Mouse (Mus musculus) heart, embryonic 15.5 days (tissue): Measurements from ENCODE around the gene Hfe. TPM values are rescaled to one million over a fixed set of nuclear protein-coding genes. Genes with fewer than 3 reads are reported as not detected.
"Not testable (repeated sequence)": the region's sequence is repeated elsewhere in the genome, so short reads cannot be mapped to it uniquely, and the experiment has no call there.

Source experiments
- ATAC-seq: fragments of 200-750 bp; cut with Nextera tagmentation; replicated peaks from 2 replicates; pipeline ENCODE4 v1.8.0; 2017; ENCODE audit warnings: low read depth, moderate TSS enrichment; ENCODE audit not compliant: insufficient number of reproducible peaks, insufficient read depth, low FRiP score
- H3K27ac ChIP-seq: fragments of 300-500 bp; sonication (generic); 2 replicates; pipeline ENCODE4 v1.5.1; 2015; ENCODE audit warnings: mild to moderate bottlenecking, inconsistent platforms
- H3K27me3 ChIP-seq: fragments of 300-500 bp; sonication (generic); 2 replicates; pipeline ENCODE4 v1.6.1; 2015; ENCODE audit warnings: inconsistent platforms
- H3K36me3 ChIP-seq: fragments of 300-500 bp; sonication (generic); 2 replicates; pipeline ENCODE4 v1.6.1; 2015; ENCODE audit warnings: mild to moderate bottlenecking, inconsistent platforms
- H3K4me1 ChIP-seq: fragments of 300-500 bp; sonication (generic); replicated peaks from 2 replicates; pipeline ENCODE4 v1.6.1; 2015; ENCODE audit warnings: inconsistent platforms
- H3K4me2 ChIP-seq: fragments of 300-500 bp; sonication (generic); 2 replicates; pipeline ENCODE4 v1.6.1; 2015; ENCODE audit warnings: inconsistent platforms, mild to moderate bottlenecking, moderate library complexity
- H3K4me3 ChIP-seq: fragments of 300-500 bp; sonication (generic); 2 replicates; pipeline ENCODE4 v1.5.1; 2015; ENCODE audit warnings: mild to moderate bottlenecking, inconsistent platforms
- H3K9ac ChIP-seq: fragments of 300-500 bp; sonication (generic); 2 replicates; pipeline ENCODE4 v1.6.1; 2015; ENCODE audit warnings: mild to moderate bottlenecking, inconsistent platforms
- H3K9me3 ChIP-seq: fragments of 300-500 bp; sonication (generic); replicated peaks from 2 replicates; pipeline ENCODE4 v1.6.1; 2016; ENCODE audit warnings: inconsistent platforms
- WGBS: fragments of 180-500 bp; shearing (Covaris S2); methylation state at CpG from one replicate; pipeline ENCODE4 v1.1.7; 2015; ENCODE audit warnings: mixed read lengths; 5-methylcytosine and 5-hydroxymethylcytosine counted together
- polyA plus RNA-seq: library from polyadenylated mRNA; unstranded; fragments of >200 nt; fragmentation: Nextera tagmentation; extraction: Ambion mirVana; gene quantifications from 2 replicates; pipeline ENCODE4 v1.2.1, GENCODE M21; 2015

The Hfe gene
- polyA plus RNA-seq, 1 experiment from 2014 or later, result 10.3 TPM

- Histone ChIP-seq H3K27me3 (no peaks in the 10 kb centered on the region), H3K36me3 (no peaks in the 10 kb centered on the region), H3K4me1 (peaks cover 6% of the 10 kb centered on the region), H3K9ac (no peak overlapping the region), H3K9me3 (no peaks in the 10 kb centered on the region), H3K4me2 (no peak overlapping the region), H3K27ac (no peak overlapping the region), H3K4me3 (no peak overlapping the region)
- 92% methylated on average over 5 of the region's 5 CpGs for WGBS
- no peak for ATAC-seq
Measured at GRCm38 (mm10) chr13:23729706-23730105, 19.1 kb upstream of the Hfe start.

GRCm38 (mm10) chr13:23729192-23729525 is 18.5 kb upstream of the Hfe start:
- no peaks in the 10 kb centered on the region for H3K27me3 ChIP-seq
- 82% methylated on average over 9 of the region's 9 CpGs for WGBS
- no peak for ATAC-seq

GRCm38 (mm10) chr13:23728472-23729191 is 18.0 kb upstream of the Hfe start:
- ATAC-seq, result no peak
- 70% methylated on average over 18 of the region's 18 CpGs for WGBS
- Histone ChIP-seq H3K27me3 (no peaks in the 10 kb centered on the region), H3K36me3 (no peaks in the 10 kb centered on the region), H3K4me1 (peaks cover 9% of the 10 kb centered on the region), H3K4me2 (no peak overlapping the region), H3K27ac (0 out of 2 replicates have a peak overlapping the region, but pooled peaks have one; percentile 1), H3K4me3 (no peak overlapping the region), H3K9me3 (no peaks in the 10 kb centered on the region), H3K9ac (no peak overlapping the region)

More at GRCm38 (mm10) chr13:23729192-23729525, 18.5 kb upstream of the Hfe start:
- Histone ChIP-seq H3K27ac (0 out of 2 replicates have a peak overlapping the region, but pooled peaks have one; percentile 1), H3K36me3 (no peaks in the 10 kb centered on the region), H3K4me1 (peaks cover 7% of the 10 kb centered on the region), H3K4me3 (no peak overlapping the region), H3K4me2 (no peak overlapping the region), H3K9me3 (no peaks in the 10 kb centered on the region), H3K9ac (no peak overlapping the region)

GRCm38 (mm10) chr13:23725213-23725612 is 14.6 kb upstream of the Hfe start:
- no peak overlapping the region for H3K27ac ChIP-seq
- WGBS, result 80% methylated on average over 1 of the region's 1 CpGs
- no peak overlapping the region for H3K4me3 ChIP-seq
- H3K9ac ChIP-seq, result no peak overlapping the region
- H3K4me2 ChIP-seq, result no peak overlapping the region
- no peak for ATAC-seq
- no peaks in the 10 kb centered on the region for H3K27me3 ChIP-seq
- H3K4me1 ChIP-seq, result peaks cover 2% of the 10 kb centered on the region; the same call in 1 of the 2 replicates
- H3K36me3 ChIP-seq, result no peaks in the 10 kb centered on the region
- no peaks in the 10 kb centered on the region for H3K9me3 ChIP-seq

- 50% methylated on average over 4 of the region's 4 CpGs for WGBS
- Histone ChIP-seq H3K4me1 (peaks cover 2% of the 10 kb centered on the region; the same call in 1 of the 2 replicates), H3K36me3 (no peaks in the 10 kb centered on the region), H3K27ac (no peak overlapping the region), H3K4me3 (no peak overlapping the region), H3K9ac (no peak overlapping the region), H3K9me3 (no peaks in the 10 kb centered on the region), H3K4me2 (no peak overlapping the region), H3K27me3 (no peaks in the 10 kb centered on the region)
- ATAC-seq, result no peak
Measured at GRCm38 (mm10) chr13:23724239-23724638, 13.6 kb upstream of the Hfe start.

- H3K4me1 ChIP-seq, H3K27me3 ChIP-seq, H3K4me2 ChIP-seq, H3K27ac ChIP-seq, H3K9me3 ChIP-seq, H3K4me3 ChIP-seq, H3K36me3 ChIP-seq, H3K9ac ChIP-seq, ATAC-seq: not testable (repeated sequence)
- WGBS, result 17% methylated on average over 2 of the region's 2 CpGs
Measured at GRCm38 (mm10) chr13:23717593-23718245, 7.1 kb upstream of the Hfe start.

- no peak overlapping the region for H3K4me3 ChIP-seq
- no peak for ATAC-seq
- no peaks in the 10 kb centered on the region for H3K9me3 ChIP-seq
- H3K27me3 ChIP-seq, result no peaks in the 10 kb centered on the region
- H3K27ac ChIP-seq, result no peak overlapping the region
- no peak overlapping the region for H3K9ac ChIP-seq
- 46% methylated on average over 11 of the region's 11 CpGs for WGBS
- peaks cover 4% of the 10 kb centered on the region; the same call in 1 of the 2 replicates for H3K4me1 ChIP-seq
- no peaks in the 10 kb centered on the region for H3K36me3 ChIP-seq
- H3K4me2 ChIP-seq, result no peak overlapping the region
Measured at GRCm38 (mm10) chr13:23717176-23717575, 6.5 kb upstream of the Hfe start.

GRCm38 (mm10) chr13:23716261-23717042 is 5.8 kb upstream of the Hfe start:
- Histone ChIP-seq H3K36me3 (no peaks in the 10 kb centered on the region), H3K4me3 (no peak overlapping the region), H3K4me1 (peaks cover 4% of the 10 kb centered on the region; the same call in 1 of the 2 replicates), H3K27me3 (no peaks in the 10 kb centered on the region), H3K27ac (no peak overlapping the region), H3K9ac (no peak overlapping the region), H3K4me2 (no peak overlapping the region), H3K9me3 (no peaks in the 10 kb centered on the region)
- 48% methylated on average over 5 of the region's 5 CpGs for WGBS
- ATAC-seq, result no peak

GRCm38 (mm10) chr13:23709714-23710373 is 810 bp downstream of the Hfe start:
- peak overlapping the region; percentile 56 for H3K4me3 ChIP-seq
- H3K36me3 ChIP-seq, result no peaks in the 10 kb centered on the region
- peak overlapping the region; percentile 87 for H3K4me2 ChIP-seq
- peaks cover 18% of the 10 kb centered on the region for H3K4me1 ChIP-seq
- H3K9ac ChIP-seq, result peak overlapping the region; percentile 56
- no peaks in the 10 kb centered on the region for H3K27me3 ChIP-seq
- no peak for ATAC-seq
- no peaks in the 10 kb centered on the region for H3K9me3 ChIP-seq
- H3K27ac ChIP-seq, result peak overlapping the region; percentile 17
- 38% methylated on average over 15 of the region's 15 CpGs for WGBS

- ATAC-seq, result no peak
- H3K4me2 ChIP-seq, result no peak overlapping the region
- whole genome bisulfite sequencing, result 48% methylated on average over 4 of the region's 4 CpGs
- H3K4me1 ChIP-seq, result peaks cover 18% of the 10 kb centered on the region
- H3K27me3 ChIP-seq, result no peaks in the 10 kb centered on the region
- H3K4me3 ChIP-seq, result no peak overlapping the region
- H3K27ac ChIP-seq, result no peak overlapping the region
- no peak overlapping the region for H3K9ac ChIP-seq
- no peaks in the 10 kb centered on the region for H3K36me3 ChIP-seq
- no peaks in the 10 kb centered on the region for H3K9me3 ChIP-seq
Measured at GRCm38 (mm10) chr13:23708654-23709053, 2.0 kb downstream of the Hfe start.

GRCm38 (mm10) chr13:23708041-23708440 is 2.6 kb downstream of the Hfe start:
- Histone ChIP-seq H3K9ac (no peak overlapping the region), H3K4me1 (peaks cover 18% of the 10 kb centered on the region), H3K27ac (no peak overlapping the region), H3K27me3 (no peaks in the 10 kb centered on the region), H3K4me2 (no peak overlapping the region), H3K4me3 (no peak overlapping the region), H3K9me3 (no peaks in the 10 kb centered on the region), H3K36me3 (no peaks in the 10 kb centered on the region)
- no peak for ATAC-seq
- WGBS, result 83% methylated on average over 4 of the region's 4 CpGs
